Mouse (Mus musculus) G1E (cell line): Measurements from ENCODE around the gene Ptpra. TPM values are rescaled to one million over a fixed set of nuclear protein-coding genes. Genes with fewer than 3 reads are reported as not detected.
"Not testable (repeated sequence)": the region's sequence is repeated elsewhere in the genome, so short reads cannot be mapped to it uniquely, and the experiment has no call there.

Source experiments
- ATAC-seq: 2 replicates; pipeline ENCODE4 v1.8.0; 2016; ENCODE audit warnings: mild to moderate bottlenecking; ENCODE audit not compliant: insufficient number of reproducible peaks, poor library complexity, low FRiP score, severe bottlenecking; ENCODE audit errors: extremely low read depth
- DNase-seq: peaks from one replicate; pipeline ENCODE4 v3.0.0; 2012; ENCODE audit warnings: low spot score
- H3K27me3 ChIP-seq: 2 replicates; pipeline ENCODE4 v1.6.1; 2012; ENCODE audit warnings: mild to moderate bottlenecking, low read length, inconsistent platforms; ENCODE audit not compliant: insufficient read depth
- H3K36me3 ChIP-seq: replicated peaks from 2 replicates; pipeline ENCODE3; 2012; ENCODE audit warnings: mild to moderate bottlenecking, inconsistent platforms
- H3K4me1 ChIP-seq: 2 replicates; pipeline ENCODE4 v1.6.1; 2012; ENCODE audit warnings: low read depth, low read length, inconsistent platforms, mixed read lengths; ENCODE audit not compliant: insufficient read depth
- H3K4me3 ChIP-seq: 2 replicates; pipeline ENCODE4 v1.5.1; 2012; ENCODE audit warnings: low read depth, mild to moderate bottlenecking, inconsistent platforms, low read length, moderate library complexity, mixed read lengths
- H3K9me3 ChIP-seq: replicated peaks from 2 replicates; pipeline ENCODE4 v1.6.1; 2012; ENCODE audit warnings: inconsistent platforms
- CTCF ChIP-seq: IDR thresholded peaks from 2 replicates; pipeline ENCODE4 v1.5.1; 2012; ENCODE audit warnings: low read depth, low read length, inconsistent platforms, mixed read lengths
- GATA1 ChIP-seq: IDR thresholded peaks from 2 replicates; pipeline ENCODE4 v1.6.1; 2012; ENCODE audit warnings: borderline replicate concordance, low read length, inconsistent platforms, mixed read lengths
- GATA2 ChIP-seq: IDR thresholded peaks from 2 replicates; pipeline ENCODE4 v1.6.1; 2012; ENCODE audit warnings: low read depth, low read length, inconsistent platforms, borderline replicate concordance
- POLR2AphosphoS5 ChIP-seq: IDR thresholded peaks from 2 replicates; pipeline ENCODE4 v1.6.1; 2012; ENCODE audit warnings: low read depth, low read length, inconsistent platforms; ENCODE audit not compliant: insufficient replicate concordance
- TAL1 ChIP-seq: conservative IDR thresholded peaks from 2 replicates; pipeline ENCODE4 v1.6.1; 2012; ENCODE audit warnings: low read depth, low read length, inconsistent platforms, mixed read lengths
- polyA plus RNA-seq: library from polyadenylated mRNA; stranded (reverse); fragments of >175 nt; gene quantifications from 2 replicates; pipeline ENCODE4 v1.2.3, GENCODE M21; 2012
- total RNA-seq, 2 experiments: library from RNA; stranded (forward) in 1 of 2; stranded (reverse) in 1 of 2; fragments of 200-1000 nt in 1 of 2; fragments of >200 nt in 1 of 2; fragmentation: Nextera tagmentation in 1 of 2; gene quantifications; 2 replicates each; pipeline ENCODE4 v1.2.3; 2014 to 2017

The Ptpra gene
- total and polyA plus RNA-seq, 3 experiments = 22.6 to 119 (median 97.7) TPM

DNA sequence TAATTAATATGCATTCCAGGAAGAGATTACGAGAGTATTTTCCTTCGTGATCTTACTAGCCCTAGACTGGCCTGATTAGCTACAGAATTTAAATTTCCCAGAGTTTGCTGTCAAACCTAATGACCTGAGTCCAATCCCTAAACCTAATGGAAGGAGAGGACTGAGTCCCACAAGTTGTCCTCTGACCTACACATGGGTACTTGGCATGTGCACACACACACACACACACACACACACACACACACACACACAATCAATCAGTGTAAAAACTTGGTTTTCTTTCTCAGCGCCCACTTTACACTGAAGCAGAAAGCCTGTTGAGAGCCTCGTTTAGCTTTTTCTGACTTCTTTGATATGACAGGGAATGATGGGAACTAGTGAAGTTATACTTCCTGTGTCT lies 41.1 kb downstream of the Ptpra start:
- ATAC-seq (no peak), DNase-seq (no peak)
- Histone ChIP-seq H3K4me3 (no peak overlapping the region), H3K36me3 (peaks cover 18% of the 10 kb centered on the region), H3K4me1 (peaks cover 16% of the 10 kb centered on the region), H3K27me3 (no peaks in the 10 kb centered on the region), H3K9me3 (0 out of 2 replicates have a peak, but pooled peaks cover 2% of the 10 kb centered on the region)
- TF ChIP-seq POLR2AphosphoS5 (no peak), TAL1 (no peak), GATA1 (no peak), GATA2 (no peak), CTCF (no peak)

GRCm38 (mm10) chr2:130491587-130491986 lies 41.5 kb downstream of the Ptpra start:
- Histone ChIP-seq H3K9me3 (0 out of 2 replicates have a peak, but pooled peaks cover 2% of the 10 kb centered on the region), H3K36me3 (peaks cover 20% of the 10 kb centered on the region), H3K27me3 (no peaks in the 10 kb centered on the region), H3K4me3 (no peak overlapping the region), H3K4me1 (peaks cover 17% of the 10 kb centered on the region)
- no peak for DNase-seq
- TF ChIP-seq POLR2AphosphoS5 (no peak), CTCF (no peak), TAL1 (no peak), GATA1 (no peak), GATA2 (no peak)
- no peak for ATAC-seq

DNA sequence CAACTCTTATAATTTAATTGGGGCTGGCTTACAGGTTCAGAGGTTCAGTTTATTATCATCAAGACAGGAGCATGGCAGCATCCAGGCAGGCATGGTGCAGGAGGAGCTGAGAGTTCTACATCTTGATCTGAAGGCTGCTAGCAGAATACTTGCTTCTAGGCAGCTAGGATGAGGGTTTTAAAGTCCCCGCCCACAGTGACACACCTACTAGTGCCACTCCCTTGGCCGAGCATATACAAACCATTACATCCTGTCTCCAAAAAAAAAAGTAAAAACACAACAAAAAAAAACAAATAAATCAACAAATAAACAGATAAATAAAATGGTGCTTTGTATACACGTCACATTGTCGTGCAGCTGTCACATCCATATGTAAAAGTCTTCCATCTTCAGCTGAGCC lies 45.0 kb downstream of the Ptpra start:
- H3K27me3 ChIP-seq, H3K4me3 ChIP-seq, H3K9me3 ChIP-seq, ATAC-seq, DNase-seq: not testable (repeated sequence)
- peaks cover 19% of the 10 kb centered on the region for H3K36me3 ChIP-seq
- peaks cover 17% of the 10 kb centered on the region for H3K4me1 ChIP-seq

GRCm38 (mm10) chr2:130496037-130496436 lies 46.0 kb downstream of the Ptpra start:
- peaks cover 19% of the 10 kb centered on the region for H3K36me3 ChIP-seq
- no peak overlapping the region for H3K4me3 ChIP-seq
- ATAC-seq = no peak
- 0 out of 2 replicates have a peak, but pooled peaks cover 2% of the 10 kb centered on the region for H3K9me3 ChIP-seq
- no peaks in the 10 kb centered on the region for H3K27me3 ChIP-seq
- DNase-seq = no peak
- TF ChIP-seq POLR2AphosphoS5 (no peak), CTCF (no peak), GATA2 (no peak), TAL1 (no peak), GATA1 (no peak)
- peaks cover 21% of the 10 kb centered on the region for H3K4me1 ChIP-seq

DNA sequence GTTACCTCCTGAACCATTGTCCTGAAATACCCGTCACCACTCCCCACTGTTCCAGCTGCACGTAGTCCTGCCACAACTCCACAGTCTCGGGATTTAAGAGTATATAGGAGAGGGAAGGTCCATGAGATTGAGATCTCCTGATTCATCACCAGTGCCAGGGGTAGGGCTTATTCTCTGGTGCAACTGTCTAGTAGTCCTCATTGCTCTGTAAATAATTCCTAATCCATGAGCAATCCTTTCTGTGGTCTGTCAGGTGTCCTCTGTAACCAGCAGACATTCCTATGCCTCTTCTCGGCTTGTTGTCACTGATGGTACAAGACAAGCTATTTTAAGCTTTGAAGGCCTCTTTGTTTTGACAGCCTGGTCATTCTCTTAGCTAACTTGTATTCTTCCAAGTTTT lies 46.9 kb downstream of the Ptpra start:
- H3K27me3 ChIP-seq = no peaks in the 10 kb centered on the region
- 0 out of 2 replicates have a peak, but pooled peaks cover 2% of the 10 kb centered on the region for H3K9me3 ChIP-seq
- peaks cover 27% of the 10 kb centered on the region for H3K4me1 ChIP-seq
- peaks cover 20% of the 10 kb centered on the region for H3K36me3 ChIP-seq
- DNase-seq = no peak
- TF ChIP-seq TAL1 (no peak), GATA2 (no peak), GATA1 (no peak), CTCF (no peak), POLR2AphosphoS5 (no peak)
- H3K4me3 ChIP-seq = no peak overlapping the region
- ATAC-seq = no peak

GRCm38 (mm10) chr2:130499546-130499945 lies 49.5 kb downstream of the Ptpra start:
- no peak overlapping the region for H3K4me3 ChIP-seq
- TF ChIP-seq TAL1 = no peak
- no peak for TF ChIP-seq POLR2AphosphoS5
- TF ChIP-seq GATA1 = no peak
- no peak for TF ChIP-seq CTCF
- TF ChIP-seq GATA2 = no peak
- ATAC-seq = no peak
- H3K36me3 ChIP-seq = peaks cover 27% of the 10 kb centered on the region
- H3K9me3 ChIP-seq = no peaks in the 10 kb centered on the region
- DNase-seq = no peak
- no peaks in the 10 kb centered on the region for H3K27me3 ChIP-seq
- H3K4me1 ChIP-seq = peaks cover 23% of the 10 kb centered on the region

- no peaks in the 10 kb centered on the region for H3K27me3 ChIP-seq
- no peak for DNase-seq
- H3K4me3 ChIP-seq = no peak overlapping the region
- TF ChIP-seq GATA1 (no peak), POLR2AphosphoS5 (no peak), CTCF (no peak)
- H3K36me3 ChIP-seq = peaks cover 41% of the 10 kb centered on the region
- ATAC-seq = peak; percentile 22; the same call in 1 of the 2 replicates
- H3K9me3 ChIP-seq = no peaks in the 10 kb centered on the region
- peaks cover 13% of the 10 kb centered on the region for H3K4me1 ChIP-seq
These were observed 51.5 kb downstream of the Ptpra start for GRCm38 (mm10) chr2:130501556-130501955.

GRCm38 (mm10) chr2:130511616-130512015 lies 61.5 kb downstream of the Ptpra start:
- H3K4me1 ChIP-seq, H3K27me3 ChIP-seq, ATAC-seq, H3K4me3 ChIP-seq, H3K9me3 ChIP-seq, DNase-seq: not testable (repeated sequence)
- peaks cover 71% of the 10 kb centered on the region for H3K36me3 ChIP-seq
